Mouse (Mus musculus): ENCODE measurements around the gene Gsx1.

Gsx1 gene

DNA sequence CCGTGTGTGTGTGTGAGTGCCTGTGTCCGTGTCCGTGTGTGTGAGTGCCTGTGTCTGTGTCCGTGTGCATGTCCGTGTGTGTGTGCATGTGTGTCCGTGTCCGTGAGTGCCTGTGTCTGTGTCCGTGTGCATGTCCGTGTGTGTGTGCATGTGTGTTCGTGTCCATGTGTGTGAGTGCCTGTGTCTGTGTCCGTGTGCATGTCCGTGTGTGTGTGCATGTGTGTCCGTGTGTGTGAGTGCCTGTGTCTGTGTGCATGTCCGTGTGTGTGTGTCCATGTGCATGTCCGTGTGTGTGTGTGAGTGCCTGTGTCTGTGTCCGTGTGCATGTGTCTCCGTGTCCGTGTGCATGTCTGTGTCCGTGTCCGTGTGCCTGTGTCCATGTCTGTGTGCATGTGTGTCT is 19.4 kb downstream of the Gsx1 start:
- no peak for DNase-seq (ENCODE audit: low spot score)

DNA sequence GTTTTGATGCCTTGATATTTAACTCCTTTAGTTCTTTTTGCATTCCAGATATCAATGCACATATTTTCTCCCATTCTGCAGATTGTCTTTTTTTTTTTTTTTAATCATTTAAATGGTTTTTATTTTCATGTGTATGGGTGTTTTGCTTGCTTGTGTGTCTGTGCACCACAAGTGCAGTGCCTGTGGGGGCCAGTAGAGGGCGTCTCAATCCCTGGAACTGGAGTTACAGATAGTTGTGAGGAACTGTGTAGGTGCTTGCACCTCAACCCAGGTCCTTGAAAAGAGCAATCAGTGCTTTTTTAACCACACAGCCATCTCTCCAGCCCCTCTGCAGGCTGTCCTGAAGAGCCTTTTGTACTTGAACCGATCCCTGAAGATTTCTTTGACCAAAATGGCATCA is 20.0 kb downstream of the Gsx1 start:
- DNase-seq (ENCODE audit: low spot score) = no peak

DNA sequence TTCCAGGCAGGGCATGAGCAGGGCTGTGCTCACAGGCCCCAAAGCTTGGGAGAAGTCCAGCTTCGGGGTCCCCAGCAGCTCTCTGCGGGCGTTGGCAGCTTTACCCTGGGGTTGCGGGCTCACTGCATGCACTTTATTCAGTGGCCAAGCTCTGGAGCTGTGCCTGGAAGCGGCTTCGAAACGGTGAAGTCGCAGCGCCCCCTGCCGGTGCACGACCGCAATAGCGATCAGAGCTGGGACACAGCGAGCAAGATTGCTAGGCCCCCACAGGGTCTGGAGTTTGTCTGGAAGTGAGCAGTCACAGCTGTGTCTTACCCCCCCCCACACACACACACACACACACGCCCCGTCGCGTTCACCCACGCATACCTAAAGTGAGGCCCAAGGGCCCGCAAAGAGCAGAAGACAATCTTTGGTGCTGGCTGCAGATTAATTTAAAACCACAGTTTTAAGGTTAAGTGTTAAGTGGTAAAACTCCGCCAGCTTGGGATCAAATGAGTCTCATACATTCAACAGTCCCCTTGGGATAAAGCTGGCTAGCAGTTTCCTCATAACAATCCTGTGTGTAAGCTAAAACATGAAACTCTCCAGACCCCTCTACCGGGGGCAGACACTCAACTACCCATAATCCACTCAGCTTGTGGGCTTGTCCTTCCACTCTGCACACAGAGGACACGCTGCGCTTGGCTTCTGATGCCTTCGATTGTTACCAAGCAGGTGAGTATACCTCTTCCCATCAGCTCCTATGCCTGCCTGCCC is 39.0 kb downstream of the Gsx1 start:
- peak; percentile 46 for DNase-seq (ENCODE audit: low spot score)

DNA sequence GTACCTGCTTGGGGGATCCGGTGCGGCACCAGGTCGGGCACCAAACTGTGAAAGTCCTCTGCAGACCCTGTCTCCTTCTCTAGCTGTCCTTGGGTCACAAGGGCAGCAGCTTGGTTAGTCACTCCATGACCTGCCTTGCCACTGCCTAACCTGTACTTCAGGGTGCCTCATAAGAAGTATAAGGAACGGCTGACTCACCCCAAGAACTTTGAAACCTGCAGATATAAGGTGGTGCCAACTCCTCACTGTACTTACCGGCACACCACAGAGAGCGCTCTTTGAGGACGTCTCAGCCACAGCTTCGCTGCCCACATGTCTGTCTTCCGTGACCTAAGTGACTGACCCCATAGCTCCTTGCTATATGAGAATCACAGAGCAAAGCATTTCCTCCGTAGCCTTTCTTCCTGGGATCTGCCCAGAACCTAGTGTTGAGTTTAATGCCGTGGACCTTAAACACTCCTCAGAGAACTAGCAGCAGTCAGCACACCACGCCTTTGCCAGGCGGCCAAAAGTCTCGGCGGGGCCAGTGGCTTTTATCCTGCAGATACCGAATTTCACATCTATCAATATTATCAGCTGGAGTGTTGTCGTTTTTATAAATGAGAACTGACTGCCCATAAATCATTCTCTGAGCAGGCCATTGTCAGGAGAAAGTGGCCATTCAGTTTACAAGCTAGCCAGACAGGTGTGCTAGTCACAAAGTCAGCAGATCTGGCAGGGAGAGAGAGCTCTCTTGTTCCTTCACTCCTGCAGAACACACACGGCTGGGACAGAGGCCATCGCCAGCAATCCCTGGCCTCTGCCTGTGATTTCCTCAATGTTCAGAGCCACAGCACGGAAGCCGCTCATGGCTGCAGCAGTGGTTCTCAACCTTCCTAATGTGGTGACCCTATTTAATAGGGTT is 47.2 kb downstream of the Gsx1 start:
- DNase-seq (ENCODE audit: low spot score) = no peak
